Mouse (Mus musculus): ENCODE measurements around the gene Uso1.

Uso1 gene

GRCm38 (mm10) chr5:92137239-92138046 lies at the start of gene Uso1:
Gene Uso1, plus strand, starts transcription at chr5:92137938.
- peak; percentile 98 for DNase-seq (ENCODE audit: low read depth)

GRCm38 (mm10) chr5:92093263-92094061 lies 44.3 kb upstream of the Uso1 start:
- peak; percentile 67 for DNase-seq (ENCODE audit: low read depth)

GRCm38 (mm10) chr5:92094062-92094415 lies 43.7 kb upstream of the Uso1 start:
- peak; percentile 77 for DNase-seq (ENCODE audit: low read depth)

GRCm38 (mm10) chr5:92096786-92097185 lies 41.0 kb upstream of the Uso1 start:
- no peak for DNase-seq (ENCODE audit: low read depth)

- no peak for DNase-seq (ENCODE audit: low read depth)
These were observed 40.0 kb upstream of the Uso1 start for GRCm38 (mm10) chr5:92097779-92098178.

- DNase-seq (ENCODE audit: low read depth): no peak
These were observed 39.2 kb upstream of the Uso1 start for GRCm38 (mm10) chr5:92098351-92099109.

- no peak for DNase-seq (ENCODE audit: low read depth)
These were observed 36.1 kb upstream of the Uso1 start for GRCm38 (mm10) chr5:92101601-92102000.

- DNase-seq (ENCODE audit: low read depth): peak; percentile 92
These were observed 34.7 kb upstream of the Uso1 start for GRCm38 (mm10) chr5:92103062-92103461.

GRCm38 (mm10) chr5:92103816-92104415 lies 33.8 kb upstream of the Uso1 start:
- no peak for DNase-seq (ENCODE audit: low read depth)

GRCm38 (mm10) chr5:92106327-92107125 lies 31.2 kb upstream of the Uso1 start:
- DNase-seq (ENCODE audit: low read depth): peak; percentile 56

GRCm38 (mm10) chr5:92107282-92107681 lies 30.5 kb upstream of the Uso1 start:
- DNase-seq (ENCODE audit: low read depth): no peak

GRCm38 (mm10) chr5:92110818-92111355 lies 26.9 kb upstream of the Uso1 start:
- DNase-seq (ENCODE audit: low read depth): no peak

GRCm38 (mm10) chr5:92112175-92112574 lies 25.6 kb upstream of the Uso1 start:
- no peak for DNase-seq (ENCODE audit: low read depth)

GRCm38 (mm10) chr5:92112585-92112984 lies 25.2 kb upstream of the Uso1 start:
- no peak for DNase-seq (ENCODE audit: low read depth)

- no peak for DNase-seq (ENCODE audit: low read depth)
These were observed 24.3 kb upstream of the Uso1 start for GRCm38 (mm10) chr5:92113484-92113883.

- DNase-seq (ENCODE audit: low read depth): no peak
These were observed 23.5 kb upstream of the Uso1 start for GRCm38 (mm10) chr5:92114223-92114622.

GRCm38 (mm10) chr5:92114939-92115338 lies 22.8 kb upstream of the Uso1 start:
- no peak for DNase-seq (ENCODE audit: low read depth)

GRCm38 (mm10) chr5:92117823-92118403 lies 19.8 kb upstream of the Uso1 start:
- DNase-seq (ENCODE audit: low read depth): peak; percentile 86

GRCm38 (mm10) chr5:92121636-92122035 lies 16.1 kb upstream of the Uso1 start:
- DNase-seq (ENCODE audit: low read depth): no peak

GRCm38 (mm10) chr5:92125446-92125845 lies 12.3 kb upstream of the Uso1 start:
- no peak for DNase-seq (ENCODE audit: low read depth)

Data from naive thymus-derived CD4-positive, alpha-beta T cell, adult 2 months (primary cell).